Mouse (Mus musculus) CH12.LX (cell line): ENCODE data around the gene Ppp2r1a. TPM values are rescaled to one million over a fixed set of nuclear protein-coding genes. Genes with fewer than 3 reads are reported as not detected.

Source experiments
- DNase-seq: peaks from one replicate; pipeline ENCODE4 v3.0.0-alpha.2; 2013; ENCODE audit errors: extremely low read depth
- H3K27ac ChIP-seq: 2 replicates; pipeline ENCODE4 v1.5.1; 2012; ENCODE audit warnings: low read depth, mild to moderate bottlenecking, control low read depth, moderate library complexity; ENCODE audit not compliant: insufficient read depth
- H3K27me3 ChIP-seq: replicated peaks from 2 replicates; pipeline ENCODE3; 2012; ENCODE audit warnings: inconsistent platforms
- H3K36me3 ChIP-seq, 2 experiments: replicated peaks in 1 of 2; 2 replicates each; pipeline versions ENCODE3 to v1.6.1; 2012; ENCODE audit warnings: inconsistent platforms in 1 of 2, low read length in 1 of 2, mild to moderate bottlenecking in 1 of 2, mixed read lengths in 1 of 2, moderate library complexity in 1 of 2; ENCODE audit not compliant: control insufficient read depth in 1 of 2, insufficient read depth in 1 of 2
- H3K4me1 ChIP-seq, 2 experiments: 2 replicates each; pipeline ENCODE4 v1.6.1; 2012; ENCODE audit warnings: inconsistent platforms in 1 of 2, moderate library complexity in 1 of 2; ENCODE audit not compliant: insufficient read depth in 2 of 2, control insufficient read depth in 1 of 2
- H3K4me2 ChIP-seq: 2 replicates; pipeline ENCODE4 v1.6.1; 2012; ENCODE audit warnings: low read depth, mild to moderate bottlenecking, control low read depth; ENCODE audit not compliant: poor library complexity, insufficient read depth, severe bottlenecking
- H3K4me3 ChIP-seq, 3 experiments: fragments of 150-350 bp in 1 of 3; sonication (generic) in 1 of 3; replicated peaks in 1 of 3; 2 replicates each; pipeline versions ENCODE3 to v1.5.1; 2011 to 2012; ENCODE audit warnings: low read depth in 2 of 3, low read length in 2 of 3, mild to moderate bottlenecking in 2 of 3, moderate library complexity in 2 of 3, control low read depth in 1 of 3, improper control_type of control experiment in 1 of 3, inconsistent platforms in 1 of 3, mixed read lengths in 1 of 3; ENCODE audit not compliant: poor library complexity in 1 of 3
- H3K79me2 ChIP-seq: replicated peaks from 2 replicates; pipeline ENCODE4 v1.6.1; 2012; ENCODE audit warnings: mild to moderate bottlenecking, moderate library complexity; ENCODE audit not compliant: control insufficient read depth, poor library complexity, insufficient read depth, severe bottlenecking; ENCODE audit errors: extremely low read depth
- H3K9ac ChIP-seq: 2 replicates; pipeline ENCODE4 v1.6.1; 2012; ENCODE audit warnings: low read depth, mild to moderate bottlenecking, control low read depth, moderate library complexity; ENCODE audit not compliant: insufficient read depth
- H3K9me3 ChIP-seq: replicated peaks from 2 replicates; pipeline ENCODE3; 2012; ENCODE audit warnings: low read length, inconsistent platforms, mixed read lengths
- BHLHE40 ChIP-seq: IDR thresholded peaks from 2 replicates; pipeline ENCODE4 v1.6.1; 2011; ENCODE audit warnings: mild to moderate bottlenecking, low read depth, low read length, improper control_type of control experiment
- CHD1 ChIP-seq: IDR thresholded peaks from 2 replicates; pipeline ENCODE4 v1.6.1; 2012; ENCODE audit warnings: low read depth, low read length, improper control_type of control experiment, inconsistent platforms
- E2F4 ChIP-seq: IDR thresholded peaks from 2 replicates; pipeline ENCODE4 v1.6.1; 2011; ENCODE audit warnings: low read depth, low read length, improper control_type of control experiment; ENCODE audit not compliant: insufficient replicate concordance
- ELF1 ChIP-seq: IDR thresholded peaks from 2 replicates; pipeline ENCODE4 v1.6.1; 2014; ENCODE audit warnings: low read depth, mild to moderate bottlenecking, inconsistent platforms, low read length, improper control_type of control experiment
- ETS1 ChIP-seq: conservative IDR thresholded peaks from 2 replicates; pipeline ENCODE4 v1.6.1; 2012; ENCODE audit warnings: low read depth, mild to moderate bottlenecking, inconsistent platforms, low read length, improper control_type of control experiment, moderate library complexity
- GABPA ChIP-seq: IDR thresholded peaks from 2 replicates; pipeline ENCODE4 v1.6.1; 2012; ENCODE audit warnings: low read depth, low read length, improper control_type of control experiment, inconsistent platforms; ENCODE audit not compliant: insufficient replicate concordance
- JUN ChIP-seq: IDR thresholded peaks from 2 replicates; pipeline ENCODE4 v1.6.1; 2011; ENCODE audit warnings: low read depth, mild to moderate bottlenecking, low read length, improper control_type of control experiment, moderate library complexity; ENCODE audit not compliant: insufficient read depth
- JUND ChIP-seq: conservative IDR thresholded peaks from 2 replicates; pipeline ENCODE4 v1.6.1; 2011; ENCODE audit warnings: low read depth, low read length, improper control_type of control experiment
- KAT2A ChIP-seq: IDR thresholded peaks from 2 replicates; pipeline ENCODE4 v1.6.1; 2012; ENCODE audit warnings: low read length, improper control_type of control experiment, inconsistent platforms; ENCODE audit not compliant: insufficient replicate concordance
- MAFK ChIP-seq: IDR thresholded peaks from 2 replicates; pipeline ENCODE4 v1.6.1; 2011; ENCODE audit warnings: low read length, improper control_type of control experiment; ENCODE audit not compliant: insufficient replicate concordance
- MAZ ChIP-seq: IDR thresholded peaks from 2 replicates; pipeline ENCODE4 v1.6.1; 2012; ENCODE audit warnings: low read depth, mild to moderate bottlenecking, inconsistent platforms, low read length, improper control_type of control experiment, moderate library complexity
- MEF2A ChIP-seq: IDR thresholded peaks from 2 replicates; pipeline ENCODE4 v1.6.1; 2014; ENCODE audit warnings: low read depth, mild to moderate bottlenecking, inconsistent platforms, low read length, improper control_type of control experiment, borderline replicate concordance
- MXI1 ChIP-seq: IDR thresholded peaks from 2 replicates; pipeline ENCODE4 v1.6.1; 2011; ENCODE audit warnings: mild to moderate bottlenecking, low read depth, low read length, improper control_type of control experiment
- MYC ChIP-seq: IDR thresholded peaks from 2 replicates; pipeline ENCODE4 v1.6.1; 2011; ENCODE audit warnings: low read depth, mild to moderate bottlenecking, improper control_type of control experiment, low read length
- NELFE ChIP-seq: IDR thresholded peaks from 2 replicates; pipeline ENCODE4 v1.6.1; 2011; ENCODE audit warnings: low read depth, low read length, improper control_type of control experiment
- NRF1 ChIP-seq: IDR thresholded peaks from 2 replicates; pipeline ENCODE4 v1.6.1; 2014; ENCODE audit warnings: low read depth, mild to moderate bottlenecking, inconsistent platforms, low read length, improper control_type of control experiment, moderate library complexity
- PAX5 ChIP-seq: IDR thresholded peaks from 2 replicates; pipeline ENCODE4 v1.6.1; 2012; ENCODE audit warnings: low read length, inconsistent platforms, mixed read lengths
- POLR2A ChIP-seq: IDR thresholded peaks from 2 replicates; pipeline ENCODE4 v1.6.1; 2011; ENCODE audit warnings: low read depth, mild to moderate bottlenecking, improper control_type of control experiment, low read length
- POLR2AphosphoS2 ChIP-seq: IDR thresholded peaks from 2 replicates; pipeline ENCODE4 v1.6.1; 2011; ENCODE audit warnings: low read depth, low read length, improper control_type of control experiment
- RAD21 ChIP-seq: IDR thresholded peaks from 2 replicates; pipeline ENCODE4 v1.6.1; 2011; ENCODE audit warnings: low read depth, mild to moderate bottlenecking, low read length, improper control_type of control experiment, moderate library complexity
- RCOR1 ChIP-seq: conservative IDR thresholded peaks from 2 replicates; pipeline ENCODE4 v1.6.1; 2012; ENCODE audit warnings: low read depth, mild to moderate bottlenecking, inconsistent platforms, low read length, improper control_type of control experiment
- SIN3A ChIP-seq: IDR thresholded peaks from 2 replicates; pipeline ENCODE4 v1.6.1; 2012; ENCODE audit warnings: low read length, improper control_type of control experiment, inconsistent platforms
- TBP ChIP-seq: conservative IDR thresholded peaks from 2 replicates; pipeline ENCODE4 v1.6.1; 2011; ENCODE audit warnings: low read depth, low read length, improper control_type of control experiment
- UBTF ChIP-seq: IDR thresholded peaks from 2 replicates; pipeline ENCODE4 v1.6.1; 2012; ENCODE audit warnings: low read depth, mild to moderate bottlenecking, inconsistent platforms, low read length, improper control_type of control experiment, moderate library complexity
- USF1 ChIP-seq: IDR thresholded peaks from 2 replicates; pipeline ENCODE4 v1.6.1; 2014; ENCODE audit warnings: low read depth, mild to moderate bottlenecking, inconsistent platforms, low read length, improper control_type of control experiment
- USF2 ChIP-seq: conservative IDR thresholded peaks from 2 replicates; pipeline ENCODE4 v1.6.1; 2011; ENCODE audit warnings: low read depth, low read length, improper control_type of control experiment
- ZC3H11A ChIP-seq: IDR thresholded peaks from 2 replicates; pipeline ENCODE4 v1.6.1; 2012; ENCODE audit warnings: low read depth, mild to moderate bottlenecking, inconsistent platforms, low read length, improper control_type of control experiment
- ZKSCAN1 ChIP-seq: IDR thresholded peaks from 2 replicates; pipeline ENCODE4 v1.6.1; 2012; ENCODE audit warnings: low read depth, inconsistent platforms, low read length, improper control_type of control experiment, borderline replicate concordance
- ZMIZ1 ChIP-seq: IDR thresholded peaks from 2 replicates; pipeline ENCODE4 v1.6.1; 2012; ENCODE audit warnings: low read depth, mild to moderate bottlenecking, inconsistent platforms, low read length, improper control_type of control experiment
- dilution Hi-C: fragments of 300-500 bp; cut with MboI; formaldehyde crosslinking; loops from 2 replicates; pipeline ENCODE4 v1.14.3; 2020; ENCODE audit warnings: low sequenced_read_pairs; ENCODE audit not compliant: extremely low pct_unique_long_range_greater_than_20kb, extremely low pct_ligation_motif_present
- in situ Hi-C: fragments of 300-500 bp; cut with MboI; formaldehyde crosslinking; loops from 3 replicates; pipeline ENCODE4 v1.14.3; 2019; ENCODE audit warnings: low sequenced_read_pairs, low pct_ligation_motif_present, low pct_unique_long_range_greater_than_20kb, mixed read lengths
- polyA plus RNA-seq: library from polyadenylated mRNA; unstranded; fragments of >175 nt; gene quantifications from 2 replicates; pipeline ENCODE4 v1.2.1, GENCODE M21; 2012; ENCODE audit warnings: low read depth; ENCODE audit not compliant: insufficient read length
- total RNA-seq, 2 experiments: library from RNA; depleted of rRNA; stranded (reverse); fragments of 300-350 nt in 1 of 2; fragments of >200 nt in 1 of 2; gene quantifications; 2 replicates each; pipeline ENCODE4 v1.2.3; 2012 to 2014

Ppp2r1a gene
- total and polyA plus RNA-seq, 3 experiments: 164 to 264 (median 182) TPM

GRCm38 (mm10) chr17:20996364-20996763 lies 51.3 kb downstream of the Ppp2r1a start, which contains the start of gene Vmn1r233:
Gene Vmn1r233, minus strand, starts transcription at chr17:20996464.
- Histone ChIP-seq H3K9me3 (no peaks in the 10 kb centered on the region), H3K4me2 (no peak within 1 kb of the TSS), H3K27ac (no peak within 1 kb of the TSS), H3K4me1 (no peaks in the 10 kb centered on the region), H3K27me3 (no peaks in the 10 kb centered on the region), H3K4me3 (no peak within 1 kb of the TSS), H3K9ac (no peak within 1 kb of the TSS), H3K36me3 (no peaks in the 10 kb centered on the region), H3K79me2 (no peaks in the 10 kb centered on the region)
- in situ Hi-C loops (no loop called here), dilution Hi-C loops (no loop called here)
- DNase-seq: no peak
- TF ChIP-seq RCOR1: no peak
- TF ChIP-seq KAT2A: no peak

- in situ Hi-C loops: no loop called here
- dilution Hi-C loops: no loop called here
- no peaks in the 10 kb centered on the region for H3K27me3 ChIP-seq
- peak within 1 kb of the TSS; percentile 84 to 92 (median 85) for H3K4me3 ChIP-seq
- peak; percentile 95 for DNase-seq
- peaks cover 8 to 10% of the 10 kb centered on the region in 2 experiments for H3K4me1 ChIP-seq
- H3K79me2 ChIP-seq: peaks cover 25% of the 10 kb centered on the region
- H3K9me3 ChIP-seq: no peaks in the 10 kb centered on the region
- H3K36me3 ChIP-seq: peaks cover 9 to 22% of the 10 kb centered on the region in 2 experiments
- peak within 1 kb of the TSS; percentile 99 for H3K4me2 ChIP-seq
- H3K9ac ChIP-seq: peak within 1 kb of the TSS; percentile 88
- peak within 1 kb of the TSS; percentile 85 for H3K27ac ChIP-seq
- TF ChIP-seq ZC3H11A (no peak), USF1 (no peak), MEF2A (peak; percentile 42; the same call in 1 of the 2 replicates), ELF1 (peak; percentile 88), BHLHE40 (no peak), GABPA (peak; percentile 13; the same call in 1 of the 2 replicates), MAZ (0 out of 2 replicates have a peak, but pooled peaks have one; percentile 39), NELFE (peak; percentile 90), USF2 (no peak), CHD1 (no peak), MXI1 (peak; percentile 72; the same call in 1 of the 2 replicates), UBTF (0 out of 2 replicates have a peak, but pooled peaks have one; percentile 48), PAX5 (no peak), E2F4 (0 out of 2 replicates have a peak, but pooled peaks have one; percentile 71), POLR2AphosphoS2 (peak; percentile 85), SIN3A (peak; percentile 82), KAT2A (peak; percentile 90; the same call in 1 of the 2 replicates), RAD21 (no peak), ETS1 (no peak), JUN (no peak), NRF1 (peak; percentile 79), TBP (peak; percentile 79), MAFK (peak; percentile 56; the same call in 1 of the 2 replicates), ZMIZ1 (peak; percentile 72; the same call in 1 of the 2 replicates), POLR2A (peak; percentile 87), JUND (no peak), ZKSCAN1 (no peak), MYC (peak; percentile 62; the same call in 1 of the 2 replicates)
Observed at GRCm38 (mm10) chr17:21008382-21009331, 63.5 kb downstream of the Ppp2r1a start, which contains the start of gene Zfp160. Gene Zfp160, plus strand, starts transcription at chr17:21008903.
